Mouse (Mus musculus): Measurements from ENCODE around the gene 1700093K21Rik. TPM values are rescaled to one million over a fixed set of nuclear protein-coding genes. Genes with fewer than 3 reads are reported as not detected.

Gene 1700093K21Rik
- polyA plus RNA-seq, 1 experiment from 2014 or later: not detected

Small RNAs within 50 kb of the gene (microRNA-seq; reads per million reads assigned to microRNA genes)
- gene Gm47279: not detected

Other genes starting within 250 kb of the 1700093K21Rik start
- 21.3 and 23.4 TPM in 2 replicates for gene Usp34, start 214.3 kb downstream of the 1700093K21Rik start, polyA plus RNA-seq (2015; fragmentation: Nextera tagmentation; extraction: Ambion mirVana)
- gene Ahsa2, start 23.1 kb downstream of the 1700093K21Rik start, polyA plus RNA-seq (2015; fragmentation: Nextera tagmentation; extraction: Ambion mirVana): 79.0 and 80.6 TPM in 2 replicates
- 18.4 and 20.6 TPM in 2 replicates for gene 0610010F05Rik, start 112.5 kb upstream of the 1700093K21Rik start, polyA plus RNA-seq (2015; fragmentation: Nextera tagmentation; extraction: Ambion mirVana)
- gene Pus10, start 144.5 kb upstream of the 1700093K21Rik start, polyA plus RNA-seq (2015; fragmentation: Nextera tagmentation; extraction: Ambion mirVana): 17.7 and 21.3 TPM in 2 replicates
- 29.8 and 31.2 TPM in 2 replicates for gene Pex13, start 144.8 kb upstream of the 1700093K21Rik start, polyA plus RNA-seq (2015; fragmentation: Nextera tagmentation; extraction: Ambion mirVana)
- 1.1 and 1.2 TPM in 2 replicates for gene Rel, start 249.8 kb upstream of the 1700093K21Rik start, polyA plus RNA-seq (2015; fragmentation: Nextera tagmentation; extraction: Ambion mirVana)